Mouse (Mus musculus): ENCODE measurements around the gene Cd274. TPM values are rescaled to one million over a fixed set of nuclear protein-coding genes. Genes with fewer than 3 reads are reported as not detected.

Gene Cd274
- total RNA-seq, 2 experiments from 2014 or later: 4.9 to 5.3 TPM

GRCm38 (mm10) chr19:29419506-29419905 is 52.3 kb downstream of the Cd274 start:
- 0 out of 2 replicates have a peak, but pooled peaks have one; percentile 15 for ATAC-seq (replicated peaks; ENCODE audit: poor library complexity, severe bottlenecking)

DNA sequence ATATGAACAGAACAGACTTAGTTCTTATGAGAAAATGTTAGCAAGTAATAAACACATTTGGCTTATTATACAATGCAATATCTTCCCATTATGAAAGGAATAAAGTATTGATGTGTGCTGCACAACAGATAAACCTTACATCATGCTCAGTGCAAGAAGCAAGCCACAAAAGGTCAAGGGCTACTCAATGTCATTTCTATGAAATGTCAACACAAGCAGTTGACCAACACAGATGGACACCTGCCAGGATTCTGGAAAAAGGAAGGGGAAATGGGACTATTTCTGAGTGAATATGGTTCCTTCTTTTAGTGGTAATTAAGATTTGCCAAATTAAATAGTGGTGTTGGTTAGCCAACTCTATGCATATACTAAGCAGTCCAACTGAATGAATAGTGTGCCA is 52.7 kb downstream of the Cd274 start:
- ATAC-seq (replicated peaks; ENCODE audit: poor library complexity, severe bottlenecking): peak; percentile 73

- ATAC-seq (replicated peaks; ENCODE audit: poor library complexity, severe bottlenecking): no peak
Observed at GRCm38 (mm10) chr19:29420397-29420796, 53.1 kb downstream of the Cd274 start.

- no peak for ATAC-seq (replicated peaks; ENCODE audit: poor library complexity, severe bottlenecking)
Observed at GRCm38 (mm10) chr19:29422013-29422645, 54.9 kb downstream of the Cd274 start.

DNA sequence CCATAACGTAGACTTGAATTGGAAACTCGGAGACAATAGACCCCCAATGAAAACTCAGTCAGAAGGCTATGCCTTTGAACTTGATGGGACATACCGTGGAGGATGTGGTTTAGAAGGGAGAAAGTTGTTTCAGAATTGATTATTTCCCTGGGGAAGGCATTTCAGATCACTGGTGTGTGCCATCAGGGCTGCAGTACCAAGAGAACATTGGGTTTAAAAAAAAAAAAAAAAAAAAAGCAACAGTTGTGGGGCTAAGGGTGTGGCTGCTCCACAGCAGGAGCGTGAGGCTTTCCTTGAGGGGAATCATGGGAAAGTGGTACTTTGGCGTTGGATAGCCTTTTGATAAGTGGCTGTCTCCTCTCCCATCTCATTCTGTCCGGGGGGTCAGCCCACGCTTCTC is 55.5 kb downstream of the Cd274 start:
- ATAC-seq (replicated peaks; ENCODE audit: poor library complexity, severe bottlenecking): no peak

DNA sequence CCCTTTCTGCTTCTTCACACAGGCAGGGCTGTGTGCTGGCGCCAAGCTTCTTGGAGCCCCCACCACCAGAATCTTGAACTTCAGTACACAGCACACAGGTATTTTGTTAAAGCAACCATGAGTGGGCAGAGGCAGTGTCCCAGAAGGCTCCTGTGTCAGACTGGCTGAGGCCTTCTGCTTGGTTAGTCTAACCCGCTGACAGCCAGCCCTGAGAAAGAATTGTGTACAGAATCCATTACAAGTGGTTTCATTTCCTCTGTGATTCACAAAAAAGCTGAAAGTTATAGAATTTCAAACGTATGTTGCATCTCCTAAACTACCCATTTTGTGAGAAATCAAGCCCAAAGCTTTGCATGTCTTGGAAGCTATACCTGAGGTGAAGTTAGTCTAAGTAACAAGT is 63.3 kb downstream of the Cd274 start:
- ATAC-seq (replicated peaks; ENCODE audit: poor library complexity, severe bottlenecking): peak; percentile 72

DNA sequence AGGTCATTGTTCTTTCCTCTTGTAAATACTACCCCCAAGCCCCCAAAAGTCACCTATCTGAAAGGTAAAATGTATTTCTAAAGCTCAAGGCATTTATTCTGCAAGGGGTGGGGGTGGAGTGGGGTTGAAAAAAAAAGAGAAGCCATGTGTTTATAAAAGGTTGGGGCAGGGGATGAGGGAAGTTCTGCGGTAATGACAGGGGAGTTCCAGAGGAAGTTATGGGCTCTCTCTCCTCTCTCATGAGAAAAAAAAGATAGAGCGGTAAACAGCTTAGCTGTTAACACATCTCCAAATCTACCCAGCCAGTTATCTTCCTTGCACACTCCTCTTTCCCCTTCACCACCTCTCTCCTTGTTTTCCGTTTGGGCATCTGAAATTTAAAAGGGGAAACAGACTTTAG is 63.7 kb downstream of the Cd274 start:
- ATAC-seq (replicated peaks; ENCODE audit: poor library complexity, severe bottlenecking): peak; percentile 98

DNA sequence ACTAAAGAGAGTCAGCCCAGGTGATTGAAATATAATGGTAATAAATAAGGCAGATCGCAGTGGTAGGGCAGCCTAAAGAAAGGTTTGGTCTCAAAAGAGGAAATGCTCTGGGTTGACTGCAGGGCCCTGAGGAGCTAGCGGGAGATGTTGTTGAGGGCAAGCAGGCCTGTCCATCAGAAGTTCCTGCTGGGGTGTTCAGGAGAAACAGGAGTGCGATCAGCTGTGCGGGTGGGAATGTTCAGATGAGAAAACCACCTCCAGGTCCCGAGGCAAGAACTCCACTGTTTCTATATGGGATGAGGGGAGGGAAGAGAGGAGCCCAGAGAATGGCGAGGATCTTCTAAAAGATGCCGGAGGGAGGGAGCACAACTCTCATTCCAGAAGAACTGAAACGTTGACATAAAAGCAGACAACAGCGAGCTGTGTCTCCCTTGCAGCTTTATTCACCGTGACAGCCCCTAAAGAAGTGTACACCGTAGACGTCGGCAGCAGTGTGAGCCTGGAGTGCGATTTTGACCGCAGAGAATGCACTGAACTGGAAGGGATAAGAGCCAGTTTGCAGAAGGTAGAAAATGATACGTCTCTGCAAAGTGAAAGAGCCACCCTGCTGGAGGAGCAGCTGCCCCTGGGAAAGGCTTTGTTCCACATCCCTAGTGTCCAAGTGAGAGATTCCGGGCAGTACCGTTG is 69.7 kb downstream of the Cd274 start:
- ATAC-seq (replicated peaks; ENCODE audit: poor library complexity, severe bottlenecking): no peak

Other genes with a start within 250 kb of the Cd274 start
- gene Jak2, start 115.6 kb upstream of the Cd274 start, total RNA-seq (2014; fragmentation: Nextera tagmentation): 25.3 and 27.9 TPM in 2 replicates
- 32.6 and 40.6 TPM in 2 replicates for gene Jak2, start 115.6 kb upstream of the Cd274 start, total RNA-seq (2017)
- gene Insl6, start 42.1 kb upstream of the Cd274 start, total RNA-seq (2014; fragmentation: Nextera tagmentation): 5.6 TPM in 1 of 2 replicates, not detected in the other
- 0.47 and 3.8 TPM in 2 replicates for gene Insl6, start 42.1 kb upstream of the Cd274 start, total RNA-seq (2017)
- gene Rln1, start 32.8 kb upstream of the Cd274 start, total RNA-seq (2014; fragmentation: Nextera tagmentation): not detected in 2 replicates
- gene Rln1, start 32.8 kb upstream of the Cd274 start, total RNA-seq (2017): not detected in 2 replicates
- gene Plgrkt, start 65 bp upstream of the Cd274 start, total RNA-seq (2014; fragmentation: Nextera tagmentation): 90.3 and 93.3 TPM in 2 replicates
- gene Plgrkt, start 65 bp upstream of the Cd274 start, total RNA-seq (2017): 49.2 and 53.6 TPM in 2 replicates
- not detected in 2 replicates for gene Pdcd1lg2, start 43.5 kb downstream of the Cd274 start, total RNA-seq (2014; fragmentation: Nextera tagmentation)
- gene Pdcd1lg2, start 43.5 kb downstream of the Cd274 start, total RNA-seq (2017): not detected in 2 replicates
- 22.4 and 24.1 TPM in 2 replicates for gene Ric1, start 154.8 kb downstream of the Cd274 start, total RNA-seq (2014; fragmentation: Nextera tagmentation)
- gene Ric1, start 154.8 kb downstream of the Cd274 start, total RNA-seq (2017): 17.5 and 18.9 TPM in 2 replicates